Mouse (Mus musculus) heart, postnatal 10 days (tissue): ENCODE data around the gene Dmrtc1b. TPM values are rescaled to one million over a fixed set of nuclear protein-coding genes. Genes with fewer than 3 reads are reported as not detected.
"Not testable (repeated sequence)": the region's sequence is repeated elsewhere in the genome, so short reads cannot be mapped to it uniquely, and the experiment has no call there.

Experiments used
- DNase-seq, 2 experiments: peaks; one replicate each; pipeline ENCODE4 v3.0.0; 2021
- intact Hi-C: fragments of 180-260 bp; cut with DNase I; formaldehyde crosslinking; loops from one replicate; pipeline ENCODE4 v1.15.1; 2025
- total RNA-seq, 2 experiments: library from RNA; stranded (reverse); gene quantifications; 2 replicates each; pipeline ENCODE4 v1.2.3; 2021

Dmrtc1b gene
- not detected for total RNA-seq

- DNase-seq, intact Hi-C loops: not testable (repeated sequence)
Observed at GRCm38 (mm10) chrX:102707535-102707934, at the start of gene Dmrtc1b, which contains the start of gene Gm9112. Dmrtc1b (plus strand) TSS chrX:102707865. Gm9112 (minus strand) TSS chrX:102707635.

- intact Hi-C loops: no loop called here
- DNase-seq: peak; percentile 20 to 42
Observed at GRCm38 (mm10) chrX:102660712-102661111, 47.0 kb upstream of the Dmrtc1b start.

GRCm38 (mm10) chrX:102666641-102667040, 41.0 kb upstream of the Dmrtc1b start:
- intact Hi-C loops: no loop called here
- no peak for DNase-seq

- DNase-seq: not testable (repeated sequence)
- intact Hi-C loops: loop anchor here (5.0 kb wide), 1 partner anchor 758 kb away; no protein-coding TSS in a partner anchor
Observed at GRCm38 (mm10) chrX:102684706-102685105, 23.0 kb upstream of the Dmrtc1b start.

- intact Hi-C loops: loop anchor here (1.0 to 5.0 kb wide), 3 partner anchors 19 to 755 kb away; partner anchors contain the start of gene 1700018G05Rik
- not testable (repeated sequence) for DNase-seq
Observed at GRCm38 (mm10) chrX:102686872-102687271, 20.8 kb upstream of the Dmrtc1b start, which contains the start of gene Gm3880. Gm3880 (minus strand) TSS chrX:102686972.

- DNase-seq: peak; percentile 37
- intact Hi-C loops: loop anchor here (5.0 kb wide), 1 partner anchor 753 kb away; no protein-coding TSS in a partner anchor
Observed at GRCm38 (mm10) chrX:102689252-102689651, 18.4 kb upstream of the Dmrtc1b start.

- intact Hi-C loops: not testable (repeated sequence)
- peak; percentile 8 to 18 for DNase-seq
Observed at GRCm38 (mm10) chrX:102700636-102701035, 7.0 kb upstream of the Dmrtc1b start.

- intact Hi-C loops, DNase-seq: not testable (repeated sequence)
Observed at GRCm38 (mm10) chrX:102724226-102724625, 16.6 kb downstream of the Dmrtc1b start.

Other genes with a start within 250 kb of the Dmrtc1b start
- gene Hdac8, start 202.5 kb upstream of the Dmrtc1b start, total RNA-seq: 1 to 10 TPM; 5.2 TPM
- 10 to 100 TPM; 24.0 to 32.7 TPM for gene Phka1, start 63.6 kb upstream of the Dmrtc1b start, total RNA-seq
- not detected for gene Gm3880, start 20.9 kb upstream of the Dmrtc1b start, total RNA-seq
- gene Gm9112, start 230 bp upstream of the Dmrtc1b start, total RNA-seq: not detected
- gene Dmrtc1c1, start 95.1 kb downstream of the Dmrtc1b start, total RNA-seq: not detected
- gene Dmrtc1c2, start 146.8 kb downstream of the Dmrtc1b start, total RNA-seq: not detected
- not detected for gene 1700031F05Rik, start 160.1 kb downstream of the Dmrtc1b start, total RNA-seq
- under 1 TPM in 1 of 2 experiments, not detected in 1; 0.34 TPM for gene Dmrtc1a, start 200.8 kb downstream of the Dmrtc1b start, total RNA-seq
- not detected for gene 1700011M02Rik, start 201.0 kb downstream of the Dmrtc1b start, total RNA-seq
- gene 1700018G05Rik, start 220.5 kb downstream of the Dmrtc1b start, total RNA-seq: not detected